Mouse (Mus musculus) forebrain, embryonic 11.5 days (tissue): ENCODE data around the gene Noxo1. TPM values are rescaled to one million over a fixed set of nuclear protein-coding genes. Genes with fewer than 3 reads are reported as not detected.

ENCODE experiments used
- ATAC-seq: fragments of 200-750 bp; cut with Nextera tagmentation; replicated peaks from 2 replicates; pipeline ENCODE4 v1.8.0; 2017; ENCODE audit warnings: moderate TSS enrichment; ENCODE audit not compliant: low FRiP score
- DNase-seq: peaks from one replicate; pipeline ENCODE4 v3.0.0-alpha.2; 2017; ENCODE audit warnings: low spot score
- H3K27ac ChIP-seq: fragments of 300-500 bp; sonication (generic); 2 replicates; pipeline ENCODE4 v1.5.1; 2014; ENCODE audit warnings: low read depth, low read length
- H3K27me3 ChIP-seq: fragments of 300-500 bp; sonication (generic); 2 replicates; pipeline ENCODE4 v1.6.1; 2014; ENCODE audit warnings: mild to moderate bottlenecking, low read length, mixed read lengths; ENCODE audit not compliant: control insufficient read depth, insufficient read depth
- H3K36me3 ChIP-seq: fragments of 300-500 bp; sonication (generic); 2 replicates; pipeline ENCODE4 v1.6.1; 2014; ENCODE audit warnings: mild to moderate bottlenecking, low read length, moderate library complexity, mixed read lengths; ENCODE audit not compliant: control insufficient read depth, insufficient read depth
- H3K4me1 ChIP-seq: fragments of 300-500 bp; sonication (generic); replicated peaks from 2 replicates; pipeline ENCODE4 v1.6.1; 2014; ENCODE audit warnings: low read length, mixed read lengths; ENCODE audit not compliant: control insufficient read depth, insufficient read depth
- H3K4me2 ChIP-seq: fragments of 300-500 bp; sonication (generic); 2 replicates; pipeline ENCODE4 v1.6.1; 2014; ENCODE audit warnings: low read depth, mild to moderate bottlenecking, low read length, moderate library complexity, mixed read lengths; ENCODE audit not compliant: severe bottlenecking
- H3K4me3 ChIP-seq: fragments of 300-500 bp; sonication (generic); 2 replicates; pipeline ENCODE4 v1.5.1; 2014; ENCODE audit warnings: low read depth, low read length
- H3K9ac ChIP-seq: fragments of 300-500 bp; sonication (generic); 2 replicates; pipeline ENCODE4 v1.6.1; 2014; ENCODE audit warnings: low read length
- H3K9me3 ChIP-seq: fragments of 300-500 bp; sonication (generic); 2 replicates; pipeline ENCODE4 v1.6.1; 2016; ENCODE audit warnings: low read length, mixed read lengths; ENCODE audit not compliant: control insufficient read depth
- WGBS: fragments of 180-500 bp; shearing (Covaris S2); extraction: QIAGEN DNeasy Blood & Tissue Kit; methylation state at CpG from one replicate; pipeline ENCODE4 v1.1.7; 2014; 5-methylcytosine and 5-hydroxymethylcytosine counted together
- polyA plus RNA-seq: library from polyadenylated mRNA; unstranded; fragments of >200 nt; fragmentation: Nextera tagmentation; extraction: Ambion mirVana; gene quantifications from 2 replicates; pipeline ENCODE4 v1.2.1, GENCODE M21; 2014

Gene Noxo1
- polyA plus RNA-seq, 1 experiment from 2014 or later, result 1.7 TPM

DNA sequence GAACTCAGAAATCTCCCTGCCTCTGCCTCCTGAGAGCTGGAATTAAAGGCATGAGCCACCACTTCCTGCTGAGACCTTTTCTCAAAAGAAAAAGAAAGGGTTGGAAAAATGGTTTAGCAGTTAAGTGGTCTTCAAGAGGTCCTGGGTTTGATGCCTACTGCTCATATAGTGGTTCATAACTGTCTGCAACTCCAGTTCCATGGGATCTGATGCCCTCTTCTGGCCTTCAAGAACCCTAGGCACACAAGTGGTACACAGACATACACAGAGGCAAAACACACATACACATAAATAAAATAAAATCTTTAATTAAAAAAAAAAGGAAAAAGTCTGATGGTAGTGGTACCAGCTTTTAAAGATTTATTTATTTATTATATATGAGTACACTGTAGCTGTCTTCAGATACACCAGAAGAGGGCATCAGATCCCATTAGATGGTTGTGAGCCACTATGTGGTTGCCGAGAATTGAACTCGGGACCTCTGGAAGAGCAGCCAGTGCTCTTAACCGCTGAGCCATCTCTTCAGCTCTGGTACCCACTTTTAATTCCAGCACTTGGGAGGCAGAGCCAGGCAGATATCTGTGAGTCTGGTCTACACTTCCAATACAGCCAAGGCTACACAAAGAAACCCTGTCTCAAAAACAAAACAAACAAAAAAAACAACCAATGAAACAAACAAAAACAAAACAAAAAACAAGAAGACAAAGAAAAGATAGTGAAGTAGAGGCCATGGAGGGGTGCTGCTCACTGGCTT, 29.8 kb downstream of the Noxo1 start:
- 80% methylated on average over 3 of the region's 3 CpGs for WGBS
- Histone ChIP-seq H3K36me3 (peaks cover 3% of the 10 kb centered on the region), H3K4me2 (no peak overlapping the region), H3K27ac (no peak overlapping the region), H3K9me3 (no peaks in the 10 kb centered on the region), H3K27me3 (no peaks in the 10 kb centered on the region), H3K4me1 (peaks cover 13% of the 10 kb centered on the region), H3K9ac (no peak overlapping the region), H3K4me3 (no peak overlapping the region)
- no peak for ATAC-seq
- DNase-seq, result no peak

DNA sequence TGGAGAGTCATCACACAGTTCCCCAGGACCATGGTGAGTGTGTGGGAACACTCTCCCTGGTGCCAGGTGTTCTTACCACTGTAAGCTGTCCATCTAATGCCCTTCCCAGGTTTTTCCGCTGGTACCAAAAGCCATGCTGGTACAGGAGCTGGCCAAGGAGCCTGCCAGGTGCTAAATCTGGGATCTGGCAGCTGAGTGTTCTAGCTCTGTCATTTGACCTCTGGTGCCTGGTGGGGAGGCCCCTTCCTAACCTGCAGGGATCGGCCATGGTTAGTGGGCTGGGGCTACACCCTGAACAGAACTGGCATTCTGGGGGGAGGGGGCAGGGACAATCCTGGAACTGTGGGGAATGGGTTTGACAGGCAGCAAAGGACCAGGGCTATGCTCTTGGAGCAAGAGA, 31.6 kb downstream of the Noxo1 start, which contains the start of gene Rpl3l:
Gene Rpl3l, plus strand, starts transcription at position 203 of the 400 bp plus-strand sequence.
- Histone ChIP-seq H3K27me3 (no peaks in the 10 kb centered on the region), H3K27ac (no peak within 1 kb of the TSS), H3K4me1 (peaks cover 6% of the 10 kb centered on the region), H3K4me3 (no peak within 1 kb of the TSS), H3K9me3 (no peaks in the 10 kb centered on the region), H3K4me2 (no peak within 1 kb of the TSS), H3K9ac (no peak within 1 kb of the TSS), H3K36me3 (no peaks in the 10 kb centered on the region)
- ATAC-seq (no peak), DNase-seq (no peak)
- WGBS, result 88% methylated on average over 2 of the region's 2 CpGs

DNA sequence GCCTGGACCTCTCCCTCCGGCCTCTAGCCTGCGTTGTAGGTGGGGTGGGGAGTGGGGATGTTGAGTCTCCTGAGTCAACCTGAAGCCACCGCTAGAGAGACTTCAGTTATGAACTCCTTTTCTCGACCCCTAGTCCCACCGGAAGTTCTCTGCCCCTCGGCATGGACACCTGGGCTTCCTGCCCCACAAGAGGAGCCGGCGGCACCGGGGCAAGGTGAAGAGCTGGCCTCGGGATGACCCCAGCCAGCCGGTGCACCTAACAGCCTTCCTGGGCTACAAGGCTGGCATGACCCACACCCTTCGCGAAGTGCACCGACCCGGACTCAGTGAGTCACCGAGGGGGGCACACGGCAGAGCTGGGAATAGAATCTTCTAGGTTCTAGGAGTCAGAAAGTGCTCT, 32.1 kb downstream of the Noxo1 start:
- H3K27me3 ChIP-seq, result no peaks in the 10 kb centered on the region
- H3K4me3 ChIP-seq, result no peak overlapping the region
- H3K27ac ChIP-seq, result no peak overlapping the region
- no peaks in the 10 kb centered on the region for H3K9me3 ChIP-seq
- no peak overlapping the region for H3K9ac ChIP-seq
- H3K36me3 ChIP-seq, result no peaks in the 10 kb centered on the region
- ATAC-seq (no peak), DNase-seq (no peak)
- H3K4me1 ChIP-seq, result peaks cover 4% of the 10 kb centered on the region
- H3K4me2 ChIP-seq, result no peak overlapping the region
- 79% methylated on average over 17 of the region's 17 CpGs for WGBS

DNA sequence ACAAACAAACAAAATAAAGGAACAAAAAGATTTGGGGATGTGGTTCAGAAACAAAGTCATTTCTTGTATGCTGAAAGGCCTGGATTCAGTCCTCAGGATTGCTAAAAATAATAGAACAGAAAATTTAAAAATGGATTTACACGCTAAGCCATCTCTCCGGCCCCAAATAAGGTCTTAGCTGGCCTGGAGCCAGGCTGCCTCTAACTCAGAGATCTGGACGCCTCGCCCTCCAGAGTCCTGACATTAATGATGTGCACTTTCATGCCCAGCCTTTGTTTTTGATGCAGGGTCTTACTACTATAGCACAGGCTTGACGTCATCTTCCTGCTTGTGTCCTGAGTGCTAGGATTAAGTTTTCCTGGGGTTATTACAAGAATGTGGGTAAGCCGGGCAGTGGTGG, 33.0 kb downstream of the Noxo1 start:
- H3K4me2 ChIP-seq, result no peak overlapping the region
- H3K4me1 ChIP-seq, result no peaks in the 10 kb centered on the region
- ATAC-seq (no peak), DNase-seq (no peak)
- WGBS, result 89% methylated on average over 6 of the region's 6 CpGs
- H3K9ac ChIP-seq, result no peak overlapping the region
- no peak overlapping the region for H3K4me3 ChIP-seq
- no peak overlapping the region for H3K27ac ChIP-seq
- no peaks in the 10 kb centered on the region for H3K27me3 ChIP-seq
- H3K9me3 ChIP-seq, result no peaks in the 10 kb centered on the region
- no peaks in the 10 kb centered on the region for H3K36me3 ChIP-seq

DNA sequence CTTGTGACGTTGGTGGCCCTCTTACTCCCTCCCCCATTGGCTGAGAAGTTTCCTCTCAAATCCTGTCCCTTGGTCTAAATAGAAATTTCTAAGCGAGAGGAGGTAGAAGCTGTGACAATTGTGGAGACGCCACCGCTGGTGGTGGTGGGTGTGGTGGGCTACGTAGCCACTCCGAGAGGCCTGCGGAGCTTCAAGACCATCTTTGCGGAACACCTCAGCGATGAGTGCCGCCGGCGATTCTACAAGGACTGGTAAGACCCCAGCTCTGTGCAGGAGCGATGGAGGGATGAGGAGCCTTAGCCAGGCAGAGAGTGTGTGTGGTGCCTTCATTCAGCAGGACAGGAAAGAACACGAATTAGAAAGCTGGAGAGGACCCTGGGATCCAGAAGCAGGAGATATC, 34.8 kb downstream of the Noxo1 start:
- ATAC-seq (no peak), DNase-seq (no peak)
- no peaks in the 10 kb centered on the region for H3K36me3 ChIP-seq
- no peaks in the 10 kb centered on the region for H3K9me3 ChIP-seq
- H3K27me3 ChIP-seq, result no peaks in the 10 kb centered on the region
- WGBS, result 82% methylated on average over 14 of the region's 14 CpGs
- H3K27ac ChIP-seq, result no peak overlapping the region
- H3K4me2 ChIP-seq, result no peak overlapping the region
- H3K9ac ChIP-seq, result no peak overlapping the region
- no peaks in the 10 kb centered on the region for H3K4me1 ChIP-seq
- no peak overlapping the region for H3K4me3 ChIP-seq

DNA sequence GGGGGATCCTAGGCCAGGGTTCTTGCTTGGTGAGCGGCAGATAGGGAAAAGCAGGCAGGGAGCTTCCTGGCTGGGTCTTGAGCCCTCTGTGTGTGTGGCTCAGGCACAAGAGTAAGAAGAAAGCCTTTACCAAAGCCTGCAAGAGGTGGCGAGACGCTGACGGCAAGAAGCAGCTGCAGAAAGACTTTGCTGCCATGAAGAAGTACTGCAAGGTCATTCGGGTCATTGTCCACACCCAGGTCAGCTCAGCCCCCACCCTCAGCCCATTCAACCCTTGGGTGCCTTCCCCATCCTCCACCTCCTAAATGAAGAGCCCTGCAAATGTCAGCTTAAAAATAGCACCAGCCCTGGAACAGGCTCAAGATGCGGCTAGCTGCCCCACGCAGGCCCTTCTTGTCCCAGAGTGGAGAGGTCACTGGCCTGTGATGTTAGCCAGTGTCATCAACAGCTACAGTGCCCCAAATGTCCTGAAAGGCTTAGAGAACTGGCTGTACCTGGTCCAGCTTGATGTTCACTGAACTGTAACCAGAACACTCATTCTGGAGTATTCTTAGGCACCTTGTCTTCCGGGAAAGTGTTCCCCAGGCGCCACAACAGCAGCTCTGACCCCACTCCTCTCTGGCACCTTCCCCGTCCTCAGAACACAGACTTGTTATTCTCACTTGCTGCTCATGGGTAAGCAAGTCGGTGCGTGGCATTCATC, 36.4 kb downstream of the Noxo1 start:
- Histone ChIP-seq H3K27me3 (no peaks in the 10 kb centered on the region), H3K4me2 (no peak overlapping the region), H3K36me3 (no peaks in the 10 kb centered on the region), H3K4me3 (no peak overlapping the region), H3K9me3 (no peaks in the 10 kb centered on the region), H3K9ac (no peak overlapping the region), H3K27ac (no peak overlapping the region), H3K4me1 (peaks cover 9% of the 10 kb centered on the region; the same call in 1 of the 2 replicates)
- DNase-seq, result no peak
- WGBS, result 84% methylated on average over 12 of the region's 12 CpGs
- ATAC-seq, result no peak

DNA sequence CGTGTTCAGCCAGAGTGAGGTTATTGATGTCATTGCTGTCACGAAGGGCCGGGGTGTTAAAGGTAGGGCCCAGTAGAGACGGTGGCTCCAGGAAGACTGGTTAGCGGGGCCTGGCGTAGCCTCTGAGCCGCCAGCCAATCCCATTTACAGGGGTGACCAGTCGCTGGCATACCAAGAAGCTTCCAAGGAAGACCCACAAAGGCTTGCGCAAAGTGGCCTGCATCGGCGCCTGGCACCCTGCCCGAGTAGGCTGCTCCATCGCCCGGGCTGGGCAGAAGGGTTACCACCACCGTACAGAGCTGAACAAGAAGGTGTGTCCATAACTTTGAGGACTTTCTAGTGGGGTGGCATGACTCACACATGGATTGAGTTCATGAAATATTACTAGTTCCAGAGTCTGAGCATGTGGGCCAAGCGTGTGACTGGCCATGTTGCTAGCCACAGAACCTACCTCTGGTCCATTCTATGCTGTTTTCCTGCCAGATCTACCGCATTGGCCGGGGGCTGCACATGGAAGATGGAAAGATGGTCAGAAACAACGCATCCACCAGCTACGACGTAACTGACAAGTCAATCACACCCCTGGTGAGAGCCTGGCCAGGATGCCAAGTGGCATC, 37.5 kb downstream of the Noxo1 start:
- no peaks in the 10 kb centered on the region for H3K36me3 ChIP-seq
- DNase-seq (no peak), ATAC-seq (no peak)
- WGBS, result 90% methylated on average over 21 of the region's 21 CpGs
- H3K4me3 ChIP-seq, result no peak overlapping the region
- no peaks in the 10 kb centered on the region for H3K9me3 ChIP-seq
- H3K9ac ChIP-seq, result no peak overlapping the region
- no peak overlapping the region for H3K4me2 ChIP-seq
- peaks cover 9% of the 10 kb centered on the region; the same call in 1 of the 2 replicates for H3K4me1 ChIP-seq
- no peak overlapping the region for H3K27ac ChIP-seq
- H3K27me3 ChIP-seq, result no peaks in the 10 kb centered on the region

DNA sequence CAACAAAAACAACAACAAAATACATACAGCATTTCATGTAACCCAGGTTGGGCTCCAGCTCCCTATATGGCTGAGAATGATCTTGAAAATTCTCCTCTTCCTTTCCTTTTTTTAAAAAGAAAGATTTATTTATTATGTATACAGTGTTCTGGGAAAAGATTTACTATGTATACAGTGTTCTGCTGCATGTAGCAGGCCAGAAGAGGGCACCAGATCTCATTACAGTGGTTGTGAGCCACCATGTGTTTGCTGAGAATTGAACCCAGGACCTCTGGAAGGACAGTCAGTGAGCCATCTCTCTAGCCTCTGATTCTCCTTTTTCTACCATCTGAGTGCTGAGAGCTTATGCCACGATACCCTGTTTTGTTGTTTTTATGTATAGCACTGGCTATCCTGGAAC, 38.5 kb downstream of the Noxo1 start:
- H3K36me3 ChIP-seq, result no peaks in the 10 kb centered on the region
- no peak for ATAC-seq

More for the DNA sequence above, 38.5 kb downstream of the Noxo1 start:
- H3K27ac ChIP-seq, result no peak overlapping the region
- no peaks in the 10 kb centered on the region for H3K9me3 ChIP-seq
- H3K4me3 ChIP-seq, result no peak overlapping the region
- no peaks in the 10 kb centered on the region for H3K27me3 ChIP-seq
- no peak overlapping the region for H3K9ac ChIP-seq
- WGBS, result 83% methylated on average over 1 of the region's 1 CpGs
- DNase-seq, result no peak
- H3K4me2 ChIP-seq, result no peak overlapping the region
- H3K4me1 ChIP-seq, result peaks cover 9% of the 10 kb centered on the region; the same call in 1 of the 2 replicates
